Mouse (Mus musculus) kidney, postnatal 10 days (tissue): ENCODE data around the gene Nmnat1.

ENCODE experiments used
- DNase-seq: peaks from one replicate; pipeline ENCODE4 v3.0.0; 2021; ENCODE audit warnings: mixed read lengths

The Nmnat1 gene

GRCm38 (mm10) chr4:149485053-149485824 lies at the start of gene Nmnat1, which contains the start of gene Lzic:
TSS of gene Nmnat1 (minus strand) at chr4:149485202.
TSS of gene Lzic (plus strand) at chr4:149485229.
- peak; percentile 97 for DNase-seq

DNA sequence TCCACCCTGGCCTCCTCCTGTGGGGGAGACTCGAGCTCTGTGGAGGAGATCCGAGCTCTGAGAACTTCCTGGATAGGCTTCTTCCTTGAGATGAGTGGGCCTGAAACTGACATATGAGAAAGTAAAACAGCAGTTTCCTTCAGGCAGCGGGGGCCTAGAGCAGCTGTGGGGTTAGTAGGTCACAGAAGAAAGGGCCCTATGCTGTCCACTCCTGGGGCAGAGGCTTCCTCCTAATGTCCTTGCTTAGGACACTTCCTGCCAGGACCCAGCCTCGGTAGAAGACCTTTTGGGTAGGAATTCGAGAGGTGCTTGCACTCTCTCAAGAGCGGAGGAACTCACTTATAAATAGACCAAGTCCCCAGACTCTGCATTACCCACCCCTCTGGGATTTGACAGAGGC lies 44.7 kb upstream of the Nmnat1 start:
- DNase-seq = no peak

DNA sequence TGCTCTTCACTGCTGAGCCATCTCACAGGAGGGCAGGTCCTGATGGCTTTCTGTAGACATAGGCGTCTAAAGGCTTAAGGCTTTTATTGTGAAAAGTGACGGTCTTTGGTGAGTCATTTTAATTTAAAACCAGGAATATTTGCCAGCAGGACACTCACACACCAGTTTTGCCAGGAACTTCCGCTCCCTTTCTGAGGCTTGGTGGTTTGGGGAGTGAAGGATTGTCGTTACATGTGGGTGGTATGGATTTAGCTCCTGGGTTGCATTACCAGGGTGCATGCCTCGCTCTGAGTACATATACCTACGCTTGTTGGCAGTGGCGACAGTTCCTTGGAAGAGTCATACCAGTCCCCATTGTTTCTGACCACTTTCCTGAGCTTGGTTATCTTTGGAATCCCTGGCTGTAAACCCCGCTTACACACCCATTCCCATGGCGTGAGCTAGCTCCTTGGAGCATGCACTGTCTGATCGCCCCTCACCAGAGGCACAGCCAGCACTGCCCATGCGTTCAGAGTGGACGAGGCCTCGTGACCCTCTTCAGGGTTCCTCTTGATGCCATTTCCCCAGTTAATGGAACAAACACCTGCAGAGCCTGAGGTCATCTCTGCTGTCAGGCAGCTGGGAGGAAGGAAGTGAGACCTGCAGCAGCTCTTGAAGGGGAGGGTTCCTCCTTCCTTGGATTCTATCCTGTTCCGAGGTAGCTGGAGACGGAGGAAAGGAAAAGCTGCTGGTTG lies 42.8 kb upstream of the Nmnat1 start:
- no peak for DNase-seq

DNA sequence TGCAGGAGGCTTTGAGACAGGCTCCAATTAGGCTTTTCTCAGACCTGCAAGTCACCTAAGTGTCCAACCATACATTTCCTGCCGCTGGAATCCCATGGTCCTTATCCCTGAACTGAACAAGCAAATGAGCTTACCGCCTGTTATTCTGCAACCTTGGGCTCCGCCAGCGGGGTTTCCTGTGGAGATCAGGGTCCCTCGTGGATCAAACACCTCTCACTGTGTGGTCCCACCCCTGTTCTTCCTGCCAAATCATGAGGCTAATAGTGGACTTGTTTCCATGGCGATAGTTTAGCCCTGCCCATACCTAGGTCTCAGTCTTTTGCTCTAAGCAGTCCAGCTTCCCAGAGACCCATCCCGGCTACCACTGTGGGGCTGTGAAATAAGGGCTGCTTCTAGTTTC lies 41.3 kb upstream of the Nmnat1 start:
- no peak for DNase-seq

- no peak for DNase-seq
These were observed 40.8 kb upstream of the Nmnat1 start for GRCm38 (mm10) chr4:149525811-149526210.

- no peak for DNase-seq
These were observed 40.2 kb upstream of the Nmnat1 start for GRCm38 (mm10) chr4:149525170-149525569.

DNA sequence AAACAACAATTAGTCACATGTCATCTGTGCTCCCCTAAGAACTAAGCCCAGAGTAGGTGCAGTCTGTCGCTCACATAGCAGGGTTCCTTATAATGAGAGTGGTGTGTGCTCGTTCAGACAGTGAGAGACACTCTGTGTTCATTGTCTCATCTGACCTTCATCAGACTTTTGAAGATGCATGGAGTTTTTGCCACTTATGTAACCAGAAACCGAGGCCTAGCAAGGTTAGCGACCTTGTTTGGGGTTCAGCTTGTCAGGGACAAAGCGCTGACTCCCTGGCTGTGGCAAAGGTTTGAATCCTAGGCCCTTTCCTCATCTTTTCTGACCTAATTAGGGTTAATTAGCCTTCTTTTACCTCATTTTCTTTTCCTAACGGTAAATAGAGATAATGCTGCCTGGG lies 39.0 kb upstream of the Nmnat1 start:
- DNase-seq = no peak

GRCm38 (mm10) chr4:149521258-149521657 lies 36.3 kb upstream of the Nmnat1 start:
- peak; percentile 43 for DNase-seq

DNA sequence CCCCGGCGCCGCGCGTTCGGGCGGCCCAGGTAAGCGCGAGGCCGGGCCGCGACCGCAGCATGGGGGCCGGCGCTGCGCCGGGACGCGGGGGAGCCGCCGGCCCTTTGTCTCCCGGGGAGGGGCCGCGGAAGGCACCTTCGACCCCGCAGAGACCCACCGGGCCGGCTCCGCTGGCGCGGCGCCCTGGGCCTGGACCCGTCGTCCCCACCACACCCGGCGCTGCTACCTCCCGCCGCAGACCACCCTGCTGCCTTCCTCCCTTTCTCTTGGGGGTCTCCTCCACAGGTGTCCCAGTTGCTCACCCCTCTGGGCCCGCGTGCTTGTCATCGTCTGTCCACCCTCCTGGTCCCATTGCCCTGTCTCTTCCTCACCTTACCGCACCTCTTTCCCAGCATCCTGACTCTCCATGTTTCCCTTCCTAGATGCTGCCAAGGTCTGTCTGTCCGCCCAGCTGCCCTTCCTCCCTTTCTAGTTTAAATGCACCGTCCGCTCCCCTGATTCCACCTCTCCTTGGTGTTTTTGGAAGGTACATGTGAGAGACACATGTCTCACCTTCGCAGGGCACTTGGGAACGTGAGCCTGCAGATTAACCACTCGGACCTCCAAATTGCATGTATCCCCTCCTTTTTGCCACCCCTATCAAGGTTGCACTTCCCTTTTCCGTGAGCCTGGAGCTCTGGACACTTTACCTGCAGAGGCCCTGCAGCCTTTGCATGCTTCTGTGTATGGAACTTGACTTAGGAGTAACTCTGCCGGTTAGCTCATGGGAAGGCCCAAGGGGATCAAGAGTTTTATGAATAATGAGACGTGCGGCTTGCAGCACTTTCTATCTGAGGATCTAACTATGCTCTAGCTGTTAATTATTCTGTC lies 33.6 kb upstream of the Nmnat1 start:
- DNase-seq = no peak

DNA sequence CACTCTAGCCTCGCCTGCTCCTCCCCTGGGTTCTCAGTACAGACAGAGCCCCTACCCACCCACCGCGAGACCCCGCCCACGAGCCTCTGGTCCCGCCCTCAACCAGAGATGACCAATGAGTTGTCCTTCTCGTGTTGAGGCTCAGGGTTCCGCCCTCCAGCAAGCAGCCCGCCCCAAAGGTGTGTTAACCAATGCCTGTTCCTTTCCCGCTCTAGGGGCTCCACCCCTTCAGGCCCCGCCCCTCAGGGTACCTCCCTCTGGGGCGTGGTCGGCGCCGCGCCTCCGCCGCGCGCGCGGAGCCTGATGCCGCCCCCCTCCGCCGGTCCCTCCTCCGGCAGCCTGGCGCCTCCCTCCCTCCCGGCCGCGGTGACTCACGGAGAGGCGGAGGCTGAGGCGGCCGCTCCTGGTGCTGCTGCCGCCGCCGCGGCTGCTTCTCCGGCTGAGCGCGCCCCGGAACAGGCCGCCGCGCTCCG lies 32.9 kb upstream of the Nmnat1 start, which contains the start of gene Ctnnbip1:
Gene Ctnnbip1, plus strand, starts transcription at position 369 of the 473 bp plus-strand sequence.
- DNase-seq = peak; percentile 98

DNA sequence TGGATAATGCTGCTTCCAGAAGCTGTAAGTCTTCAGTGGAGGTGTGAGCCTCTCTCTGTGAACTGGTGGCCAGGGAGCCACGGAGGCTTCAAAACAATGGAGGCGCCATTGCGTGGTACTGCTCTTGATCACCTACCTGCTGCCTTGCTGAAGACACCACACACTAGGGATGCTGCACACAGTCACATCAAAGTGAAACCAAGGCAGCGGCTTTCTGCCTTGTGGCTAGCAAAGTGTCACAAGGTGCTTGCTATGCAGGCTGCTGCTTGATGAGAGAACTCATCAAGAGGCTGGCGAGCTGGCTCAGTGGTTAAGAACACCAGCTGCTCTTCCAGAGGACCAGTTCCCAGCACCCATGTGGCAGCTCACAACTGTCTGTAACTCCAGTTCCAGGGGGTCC lies 30.7 kb upstream of the Nmnat1 start:
- DNase-seq = no peak

DNA sequence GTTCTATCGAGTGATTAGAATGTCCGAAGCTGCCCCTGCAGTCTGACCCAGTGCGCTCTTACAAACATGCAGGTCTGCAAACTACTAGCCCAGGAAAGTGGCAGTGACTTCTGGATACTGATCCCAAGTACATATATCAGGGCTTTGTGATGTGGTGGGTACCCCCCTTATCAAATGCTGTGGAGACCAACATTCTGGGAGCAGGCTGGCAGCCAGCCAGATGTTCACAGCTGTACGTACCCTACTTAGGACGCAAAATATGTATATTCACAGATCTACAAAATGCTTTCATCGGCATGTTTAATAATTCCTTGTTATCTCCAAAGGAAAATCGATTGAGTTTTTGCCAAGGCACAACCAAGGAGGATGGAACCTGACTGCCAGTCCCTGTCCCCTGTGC lies 27.1 kb upstream of the Nmnat1 start:
- no peak for DNase-seq

GRCm38 (mm10) chr4:149511221-149511646 lies 26.2 kb upstream of the Nmnat1 start:
- DNase-seq = no peak

DNA sequence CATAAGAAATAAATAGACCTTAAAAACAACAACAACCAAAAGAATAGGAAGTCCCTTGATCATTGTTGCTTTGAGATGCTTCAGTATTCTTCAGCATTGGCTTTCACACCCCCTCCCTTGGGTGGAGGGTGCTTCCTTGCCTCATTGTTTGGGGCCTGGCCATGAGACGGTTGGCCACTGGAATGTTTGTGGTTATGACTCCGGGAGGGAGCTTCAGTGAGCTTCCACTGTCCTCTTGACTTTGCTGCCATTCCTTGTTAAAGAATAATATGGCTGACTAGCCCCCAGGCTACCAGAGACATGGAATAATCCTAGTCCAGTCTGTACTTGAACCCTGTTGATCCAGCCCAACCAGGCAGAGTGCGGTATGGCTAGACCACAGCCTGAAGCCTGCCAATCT lies 21.9 kb upstream of the Nmnat1 start:
- no peak for DNase-seq

GRCm38 (mm10) chr4:149505261-149505967 lies 20.4 kb upstream of the Nmnat1 start:
- DNase-seq = no peak

DNA sequence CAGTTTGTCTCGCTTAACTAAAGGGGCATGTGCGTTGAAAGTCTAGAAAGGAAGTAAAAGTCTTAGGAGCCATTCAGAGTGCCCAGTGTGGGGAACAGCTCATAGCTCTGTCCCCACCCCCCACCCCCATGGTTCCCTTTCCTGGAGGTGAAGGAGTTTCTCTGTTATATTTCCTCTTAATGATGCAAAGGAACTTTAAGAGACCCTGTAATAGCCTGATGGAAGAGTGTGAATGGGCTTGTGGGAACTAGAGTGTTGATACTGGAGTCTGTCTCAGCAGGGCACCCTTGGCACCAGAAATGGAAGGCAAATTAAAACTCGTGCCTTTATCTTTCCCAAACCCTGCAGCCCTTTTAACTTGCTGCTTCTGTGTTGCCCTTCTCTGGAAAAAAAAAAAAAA lies 19.9 kb upstream of the Nmnat1 start:
- no peak for DNase-seq

DNA sequence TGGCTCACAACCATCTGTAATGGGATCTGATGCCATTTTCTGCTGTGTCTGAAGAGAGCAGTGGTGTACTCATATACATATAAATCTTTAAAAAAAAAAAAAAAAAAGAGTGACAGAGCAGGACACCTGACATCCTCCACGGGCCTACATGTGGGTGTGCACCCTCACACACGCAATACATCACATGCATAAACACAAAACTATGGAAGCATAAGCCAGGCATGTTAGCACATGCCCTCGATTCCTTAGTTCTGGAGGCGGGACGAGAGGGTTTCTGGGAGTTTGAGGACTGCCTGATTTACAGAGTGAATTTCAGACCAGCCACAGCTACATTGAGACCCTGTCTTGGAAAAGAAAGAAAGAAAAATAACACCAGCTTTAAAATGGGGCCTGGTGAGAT lies 19.4 kb upstream of the Nmnat1 start:
- DNase-seq = no peak

GRCm38 (mm10) chr4:149499790-149500189 lies 14.8 kb upstream of the Nmnat1 start:
- no peak for DNase-seq

DNA sequence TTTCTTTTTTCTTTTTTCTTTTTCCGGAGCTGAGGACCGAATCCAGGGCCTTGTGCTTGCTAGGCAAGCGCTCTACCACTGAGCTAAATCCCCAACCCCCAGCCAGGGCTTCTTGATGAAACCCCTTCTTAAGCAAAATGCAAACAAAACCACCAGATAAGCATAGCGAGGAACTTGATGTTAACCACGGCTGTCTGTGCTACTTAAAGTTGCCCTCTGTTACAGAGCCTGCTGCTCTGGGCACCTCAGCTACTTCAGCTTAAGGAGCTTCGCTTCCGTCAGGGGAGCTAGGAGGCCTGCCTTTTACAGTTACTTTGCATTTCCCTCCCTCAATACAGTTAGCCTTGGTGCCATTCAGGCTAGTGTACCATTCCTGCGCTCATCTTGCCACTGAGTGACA lies 13.9 kb upstream of the Nmnat1 start:
- no peak for DNase-seq

DNA sequence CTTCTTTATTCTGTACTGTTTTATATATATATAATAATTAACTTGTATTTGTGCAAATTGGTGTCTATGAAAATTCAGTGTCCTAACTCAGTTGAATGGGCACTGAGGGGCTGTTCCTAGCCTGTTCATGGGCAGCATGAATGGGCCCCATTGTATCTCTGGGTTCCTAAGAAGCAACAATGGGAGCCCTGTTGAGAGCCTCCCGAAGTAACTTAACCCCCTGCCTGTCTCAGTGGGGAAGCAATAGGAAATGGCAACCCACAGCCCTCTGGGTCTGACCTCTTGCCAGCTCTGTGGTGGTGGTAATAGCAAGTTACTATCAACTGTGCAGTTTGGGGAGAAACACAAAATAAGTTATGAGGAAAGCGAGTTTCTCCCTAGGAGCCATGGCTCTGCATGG lies 11.6 kb upstream of the Nmnat1 start:
- DNase-seq = no peak

- DNase-seq = no peak
These were observed 6.1 kb upstream of the Nmnat1 start for GRCm38 (mm10) chr4:149491151-149491550.
